Mouse (Mus musculus) spleen, adult 18-20 months (tissue): ENCODE measurements around the gene Il12rb1.

Source experiments
- DNase-seq, 2 experiments: peaks; one replicate each; pipeline ENCODE4 v3.0.0; 2022; ENCODE audit warnings: mixed read lengths in 2 of 2

Gene Il12rb1

DNA sequence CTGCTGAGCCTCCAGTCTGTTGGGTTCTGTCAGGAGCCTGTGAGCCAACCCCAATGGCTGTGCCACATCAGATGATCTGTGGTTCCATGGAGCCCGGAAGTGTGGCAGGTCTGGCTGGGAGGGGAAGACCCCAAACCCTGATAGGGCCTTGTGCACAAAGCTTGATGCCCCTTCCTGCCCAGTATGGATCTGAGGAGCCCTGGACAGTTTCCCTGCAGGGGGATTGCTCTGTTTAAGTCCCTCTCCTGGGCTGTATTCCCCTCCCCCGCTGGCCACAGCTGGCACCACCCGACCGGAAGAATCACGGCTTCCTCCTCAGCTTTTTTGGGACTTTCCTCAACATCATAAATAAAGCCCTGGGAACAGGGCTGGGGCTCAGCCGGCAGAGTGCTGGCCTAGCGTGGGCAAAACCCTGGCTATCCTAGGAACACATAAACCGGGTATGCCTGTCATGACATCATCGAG, 24.8 kb downstream of the Il12rb1 start:
- peak in 1 of 2 experiments; percentile 51 for DNase-seq

DNA sequence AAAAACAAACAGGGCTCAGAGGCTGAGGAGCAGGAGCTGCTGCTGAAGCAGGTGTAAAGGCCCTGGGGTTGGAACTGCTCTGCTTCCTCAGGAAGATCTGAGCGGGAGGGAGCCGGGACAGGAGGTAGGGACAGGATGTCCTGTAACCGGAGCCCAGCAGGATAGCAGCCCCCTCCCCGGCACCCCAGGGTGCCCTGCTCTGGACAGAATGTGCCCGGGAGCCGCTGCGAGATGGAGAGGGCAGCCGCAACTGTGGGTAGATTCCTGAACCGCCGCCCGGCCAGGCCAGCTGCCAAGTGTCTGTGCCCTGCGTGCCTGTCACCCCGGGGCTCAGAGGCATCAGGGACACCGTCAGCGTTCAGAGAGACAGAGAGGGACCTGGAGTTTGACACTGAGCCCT, 25.3 kb downstream of the Il12rb1 start:
- no peak for DNase-seq

DNA sequence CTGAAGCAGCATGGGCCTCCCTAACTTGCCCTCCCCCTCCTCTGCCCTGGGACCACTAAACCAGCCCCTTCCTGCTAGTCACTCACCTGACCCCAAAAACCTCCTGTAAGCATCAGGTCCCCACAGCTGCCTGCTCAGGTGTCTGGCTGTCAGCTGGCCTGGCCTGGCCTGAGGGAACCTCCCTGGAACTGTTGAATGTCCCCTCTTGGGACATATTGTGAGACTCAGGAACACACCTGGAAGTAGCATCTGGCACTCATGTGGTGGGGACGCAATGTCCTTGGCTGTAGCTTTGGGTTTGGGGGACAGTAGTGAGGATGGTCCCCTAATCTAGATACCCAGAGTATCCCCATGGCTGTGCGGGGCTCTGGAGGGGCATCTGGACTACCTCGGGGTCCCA, 25.8 kb downstream of the Il12rb1 start:
- DNase-seq = no peak

DNA sequence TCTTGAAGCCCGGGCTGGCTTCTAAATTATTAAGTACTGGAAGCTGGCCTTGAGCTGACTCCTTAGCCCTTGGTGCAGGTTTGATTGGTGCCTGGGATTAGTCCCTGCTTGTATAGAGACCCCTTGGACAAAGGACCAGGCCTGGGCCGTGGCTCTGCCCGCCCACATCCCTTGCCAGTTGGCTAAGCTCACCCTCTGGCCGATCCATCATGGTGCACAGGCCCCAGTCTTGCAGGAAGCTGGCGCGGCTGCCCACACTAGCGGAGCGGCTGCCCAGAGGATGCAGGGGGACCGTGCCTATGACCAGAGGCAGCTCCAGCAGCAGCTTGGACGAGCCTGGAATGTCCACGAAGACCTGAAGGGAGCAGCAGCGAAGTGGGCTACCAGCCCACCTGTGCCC, 28.4 kb downstream of the Il12rb1 start:
- DNase-seq = no peak

DNA sequence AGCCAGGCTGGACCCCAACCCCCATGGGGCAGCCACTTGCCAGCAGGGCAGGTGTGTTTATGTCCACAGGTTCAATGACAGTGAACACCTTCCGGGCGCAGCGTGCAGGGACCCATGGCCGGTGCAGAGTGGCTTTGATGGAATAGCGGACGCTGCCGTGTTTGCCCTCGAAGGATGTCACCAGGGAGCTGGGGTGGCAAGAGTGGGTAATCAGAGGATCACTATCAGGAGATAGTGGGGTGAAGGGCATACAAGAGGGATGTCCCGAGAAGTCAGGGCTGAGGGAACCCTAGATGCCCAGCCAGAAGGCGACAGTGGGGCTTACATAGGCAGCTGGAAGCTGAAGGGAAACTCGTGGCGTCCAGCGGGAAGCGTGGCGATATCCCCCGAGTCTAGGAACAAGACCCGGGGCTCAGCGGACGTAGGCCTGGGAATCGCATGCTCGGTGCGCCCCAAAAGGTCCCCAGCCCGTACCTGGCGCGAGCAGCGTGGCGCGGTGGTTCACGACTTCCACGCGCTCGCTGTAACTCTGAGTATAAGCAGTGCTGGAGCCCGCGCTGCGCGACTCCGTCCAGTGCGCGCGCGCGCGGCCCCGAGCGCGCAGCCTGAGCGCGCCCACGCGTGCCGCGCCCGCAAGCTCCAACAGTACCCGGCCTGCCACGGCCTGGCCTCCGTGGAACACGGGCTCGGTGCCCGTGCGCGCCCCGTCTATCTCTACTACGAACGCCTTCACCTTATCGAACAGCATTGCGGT, 30.6 kb downstream of the Il12rb1 start:
- DNase-seq = peak in 1 of 2 experiments; percentile 40

DNA sequence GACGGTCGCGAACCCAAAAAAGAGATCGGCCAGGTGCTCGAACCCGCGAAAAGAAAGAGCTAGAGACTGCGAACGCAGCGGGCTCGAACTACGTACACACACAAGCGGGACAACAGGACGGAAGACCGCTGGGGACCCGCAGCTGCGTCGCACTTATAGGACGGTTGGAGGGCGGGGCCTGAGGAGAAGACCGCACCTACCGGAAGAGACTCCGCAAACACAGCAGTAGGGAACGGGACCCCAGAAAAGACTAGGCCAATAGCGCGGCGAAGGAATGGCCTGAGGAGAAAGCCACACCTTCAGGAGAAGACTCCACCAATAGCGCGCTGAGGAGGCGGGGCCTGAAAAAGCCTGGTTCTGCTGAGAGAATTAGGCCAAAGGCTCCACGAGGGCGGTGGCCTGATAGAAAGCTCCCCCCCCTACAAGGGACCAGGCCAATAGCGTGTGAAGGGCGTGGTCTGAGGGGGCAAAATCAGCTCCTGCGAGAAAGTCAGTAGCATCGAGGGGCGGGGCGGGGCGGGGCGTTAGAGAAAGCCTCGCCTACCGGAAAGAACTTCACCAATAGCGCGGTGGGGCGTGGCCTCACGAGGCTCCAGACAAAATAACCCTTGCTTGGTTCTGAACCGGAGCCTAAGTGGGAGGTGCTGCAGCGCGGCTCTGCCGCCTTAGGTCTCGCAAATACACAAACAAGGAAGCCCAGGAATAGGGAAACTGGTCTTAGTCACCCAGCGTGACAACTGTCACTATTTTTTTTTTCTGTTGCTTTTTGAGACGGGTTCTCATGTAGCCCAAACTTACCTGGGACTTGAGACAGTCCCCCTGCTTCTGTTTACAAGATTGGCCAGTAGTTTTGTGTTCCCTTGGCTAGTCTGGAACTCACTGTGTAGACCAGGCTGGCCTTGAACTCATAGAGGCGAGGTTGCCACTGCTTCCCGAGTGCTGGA, 31.4 kb downstream of the Il12rb1 start, which contains the start of gene Arrdc2:
Gene Arrdc2, minus strand, starts transcription at position 313 of the 944 bp plus-strand sequence.
- DNase-seq = peak; percentile 89 to 97

DNA sequence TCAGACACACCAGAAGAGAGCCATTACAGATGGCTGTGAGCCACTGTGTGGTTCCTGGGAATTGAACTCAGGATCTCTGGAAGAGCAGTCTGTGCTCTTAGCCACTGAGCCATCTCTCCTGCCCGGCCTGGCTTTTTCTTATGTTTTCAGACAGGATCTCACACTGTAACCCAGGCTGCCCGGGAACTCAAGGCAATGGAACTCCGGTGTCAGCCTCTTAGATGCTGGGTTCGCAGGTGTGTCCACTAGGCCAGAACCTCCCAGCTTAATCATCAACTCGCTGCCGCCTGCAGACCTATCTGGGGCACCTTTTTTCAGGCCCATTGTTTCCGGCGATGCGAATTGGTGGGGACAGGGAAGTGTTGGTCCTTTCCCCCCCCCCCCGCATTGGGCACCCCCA, 32.3 kb downstream of the Il12rb1 start:
- DNase-seq = no peak

DNA sequence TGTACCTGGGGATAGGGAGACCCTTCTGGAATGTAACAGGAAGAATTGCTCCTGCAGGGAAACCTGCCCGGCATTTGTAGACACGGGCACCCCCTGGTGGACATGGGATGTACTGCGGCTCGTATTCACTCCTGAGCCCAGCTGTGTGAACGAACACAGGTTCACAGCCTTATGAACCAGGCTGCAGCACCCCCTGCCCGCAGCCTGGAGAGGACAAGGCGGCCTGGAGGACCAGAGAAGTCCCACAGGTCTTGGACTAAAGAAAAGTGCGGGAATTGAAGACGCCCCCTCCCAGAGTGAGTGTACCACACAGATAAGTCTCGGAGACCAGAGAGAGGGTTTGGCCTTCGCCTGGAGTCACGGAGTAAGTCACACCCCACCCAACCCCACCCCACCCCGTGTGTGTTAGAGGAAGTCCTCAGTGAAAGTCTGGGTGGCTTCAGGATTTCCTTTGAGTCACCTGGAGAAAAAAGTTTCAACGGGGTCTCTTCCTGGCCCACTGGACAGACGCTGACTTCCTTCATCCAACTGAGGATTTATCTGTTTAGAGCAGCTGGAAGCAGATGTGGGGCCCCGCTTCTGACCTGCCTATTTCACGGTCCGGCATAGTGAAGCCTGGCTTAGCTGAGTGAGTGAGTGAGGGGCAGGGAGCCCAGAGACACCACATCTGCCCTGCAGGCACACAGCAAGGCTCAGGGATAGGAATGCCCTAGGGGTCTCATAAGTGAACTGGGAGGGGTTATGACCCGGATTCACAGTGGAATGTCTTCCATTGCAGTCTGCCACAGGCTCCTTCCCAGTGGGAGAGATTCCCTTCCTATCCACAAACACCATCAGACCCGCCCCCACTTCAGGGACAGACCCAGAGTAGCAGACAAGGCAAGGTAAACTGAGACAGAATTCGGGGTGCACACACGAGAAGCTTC, 33.2 kb downstream of the Il12rb1 start:
- DNase-seq = peak; percentile 76 to 94

DNA sequence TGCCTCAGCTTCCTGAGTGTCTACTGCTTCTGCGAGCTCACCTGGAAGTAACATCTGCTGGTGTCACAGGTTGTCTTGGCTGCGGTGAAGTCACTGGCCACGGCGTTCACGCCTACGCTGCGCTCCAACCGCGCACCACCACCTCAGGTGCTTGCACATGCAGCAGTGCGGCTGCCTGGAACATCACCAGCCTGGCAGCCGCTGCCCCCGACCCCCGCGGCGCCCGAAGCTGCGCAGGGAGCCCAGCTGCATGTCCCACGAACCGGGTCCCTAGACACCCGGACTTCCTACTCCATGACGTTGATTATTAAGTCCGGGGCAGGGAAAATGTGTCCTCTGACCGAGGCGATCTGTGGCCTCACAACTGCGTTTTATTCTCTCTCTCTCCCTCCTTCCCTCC, 34.2 kb downstream of the Il12rb1 start:
- DNase-seq = no peak

DNA sequence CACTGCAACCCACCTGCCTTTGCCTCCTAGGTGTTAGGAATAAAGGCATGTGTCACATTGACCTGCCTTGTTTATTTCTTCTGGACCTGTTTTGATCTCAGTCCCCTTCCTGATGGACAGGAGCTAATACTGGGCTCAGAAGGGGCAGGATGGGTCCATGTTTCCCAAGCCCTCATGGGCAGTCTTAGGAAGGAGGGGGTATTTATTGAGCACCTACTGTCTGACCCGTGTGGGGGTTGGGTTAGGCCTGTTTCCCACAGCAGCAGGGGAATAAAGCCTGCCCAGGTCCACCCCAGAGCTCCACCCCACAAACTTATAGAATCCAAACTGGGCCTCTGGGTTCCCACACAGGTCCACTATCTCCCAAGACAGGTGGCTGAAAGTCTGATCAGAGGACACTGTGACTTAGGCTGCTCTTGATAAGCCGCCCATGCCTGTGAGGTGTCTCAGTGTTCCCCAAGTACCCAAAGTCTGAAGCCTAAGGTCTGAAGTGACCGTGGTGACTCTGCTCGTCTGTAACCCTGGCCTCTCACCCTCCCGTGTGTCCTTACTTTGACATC, 35.0 kb downstream of the Il12rb1 start:
- no peak for DNase-seq

DNA sequence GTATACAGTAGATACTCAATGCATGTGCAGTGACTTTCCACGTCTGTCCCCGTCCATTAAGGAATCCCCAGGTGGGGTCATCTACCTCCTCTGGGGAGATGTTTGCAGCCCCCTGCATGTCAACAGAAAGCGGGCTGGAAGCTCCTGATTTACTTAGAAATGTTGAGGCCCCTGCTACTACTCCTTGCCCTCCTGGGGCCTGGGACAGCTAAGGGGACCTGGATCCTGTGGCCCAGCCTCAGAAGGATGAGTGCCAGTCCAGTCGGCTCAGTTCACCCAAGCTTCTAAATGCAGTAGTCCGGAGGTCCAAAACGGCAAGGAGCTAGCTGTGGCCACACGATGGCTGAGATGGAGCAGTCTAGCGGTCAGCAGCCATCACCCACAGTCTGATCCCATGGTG, 35.7 kb downstream of the Il12rb1 start:
- no peak for DNase-seq

DNA sequence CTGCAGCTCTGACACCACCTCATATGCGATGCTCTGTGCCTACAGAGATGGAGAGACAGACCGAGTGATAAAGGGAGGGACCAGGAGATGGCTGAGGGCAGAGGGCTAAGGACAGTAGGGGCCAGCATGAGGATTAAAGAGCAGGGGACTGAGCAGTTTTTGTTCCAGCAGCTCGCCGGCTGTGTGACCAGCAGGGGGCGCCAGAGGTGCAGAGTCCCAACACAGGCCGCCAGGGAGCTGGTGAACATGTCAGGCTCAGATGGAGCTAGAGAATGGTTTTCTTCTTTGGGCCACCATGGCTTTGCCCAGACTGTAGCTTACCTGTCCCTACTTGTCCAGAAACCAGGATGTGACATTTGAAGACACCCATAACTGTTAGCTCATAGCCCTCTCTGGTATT, 36.3 kb downstream of the Il12rb1 start:
- DNase-seq = peak; percentile 80 to 95

DNA sequence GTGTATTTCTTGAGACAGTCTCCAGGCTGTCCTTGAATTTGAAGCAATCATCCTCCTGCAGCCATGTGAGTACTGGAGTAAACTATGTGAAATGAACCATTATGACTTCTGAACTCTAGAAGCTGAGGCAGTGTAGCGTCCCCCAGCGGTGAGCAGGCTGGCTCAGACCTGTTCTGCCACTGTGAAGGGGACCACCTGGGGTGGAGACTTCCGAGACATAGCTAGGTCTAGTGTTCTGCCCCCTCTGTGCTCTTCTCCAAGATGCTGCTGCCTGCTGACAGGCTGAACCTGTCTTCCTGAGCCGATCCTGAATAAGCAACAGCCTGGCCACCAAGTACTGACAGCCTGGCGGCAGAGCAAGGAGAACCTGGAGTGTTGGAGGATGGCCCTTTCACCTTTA, 36.9 kb downstream of the Il12rb1 start:
- no peak for DNase-seq

DNA sequence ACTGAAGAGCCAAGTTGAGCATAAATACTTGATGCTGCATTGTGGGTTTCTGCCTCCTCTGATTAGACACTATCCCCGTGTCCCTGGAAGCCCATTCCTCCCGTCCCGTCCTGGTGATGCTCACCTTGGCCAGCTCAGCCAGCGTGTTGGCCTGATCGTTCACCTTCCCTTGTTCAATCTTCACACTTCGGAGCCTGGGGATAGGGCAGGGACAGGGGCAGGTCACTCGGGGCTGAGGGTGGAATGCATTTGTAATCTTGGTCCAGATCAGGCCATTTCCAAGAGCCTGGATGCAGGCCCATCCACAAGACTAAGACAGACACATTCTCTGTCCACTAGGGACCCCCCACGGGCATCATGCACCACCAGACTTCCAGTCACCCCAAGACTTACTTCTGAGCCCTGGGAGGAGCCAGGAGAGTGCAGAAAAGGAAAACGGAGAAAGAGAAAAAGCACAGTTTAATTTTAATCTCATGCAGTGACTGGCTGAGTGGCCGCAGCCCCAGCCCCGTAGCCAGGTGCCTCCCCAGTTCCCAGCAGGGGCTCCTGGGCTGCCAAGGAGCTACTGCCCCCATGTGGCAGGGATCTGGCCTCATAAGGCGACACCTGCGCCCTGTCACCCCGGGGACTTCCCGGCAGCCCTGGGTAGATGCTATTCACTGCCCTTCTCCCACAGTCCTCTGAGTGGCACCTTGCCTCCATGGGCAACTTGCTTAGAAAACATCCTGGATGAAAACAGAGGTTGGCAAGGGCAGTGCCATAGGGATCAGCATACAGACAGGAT, 38.3 kb downstream of the Il12rb1 start:
- DNase-seq = peak in 1 of 2 experiments; percentile 39

DNA sequence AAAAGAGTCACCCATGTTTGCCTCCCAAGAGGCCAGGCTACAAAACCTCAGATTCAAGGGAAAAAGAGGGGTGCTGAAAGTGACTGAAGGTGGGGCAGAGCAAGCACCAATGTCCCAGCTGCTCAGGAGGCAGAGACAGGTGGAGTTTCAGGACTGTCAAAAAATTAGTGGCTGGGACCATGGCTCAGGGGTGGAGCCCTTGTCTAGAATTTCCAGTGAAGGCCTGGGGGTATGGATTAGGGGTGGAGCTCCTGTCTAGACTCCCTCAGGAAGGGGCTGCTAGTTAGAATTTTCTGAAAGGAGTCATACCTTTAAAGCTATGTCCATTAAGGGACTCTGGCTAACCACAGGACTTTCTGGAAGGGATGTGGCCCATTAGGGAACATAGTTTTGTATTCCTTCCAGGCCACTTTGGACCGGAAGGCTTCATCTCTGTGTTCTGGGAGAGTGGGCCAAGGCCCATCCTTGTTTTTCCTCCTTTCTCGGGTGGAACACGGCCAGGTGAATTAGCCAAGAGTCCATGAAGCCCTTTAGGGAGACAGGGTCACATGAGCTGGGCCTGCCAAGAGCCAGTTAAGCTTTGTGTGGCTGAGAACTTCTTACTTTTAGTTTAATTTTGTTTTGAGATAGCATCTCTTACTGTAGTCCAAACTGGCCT, 41.2 kb downstream of the Il12rb1 start:
- no peak for DNase-seq

DNA sequence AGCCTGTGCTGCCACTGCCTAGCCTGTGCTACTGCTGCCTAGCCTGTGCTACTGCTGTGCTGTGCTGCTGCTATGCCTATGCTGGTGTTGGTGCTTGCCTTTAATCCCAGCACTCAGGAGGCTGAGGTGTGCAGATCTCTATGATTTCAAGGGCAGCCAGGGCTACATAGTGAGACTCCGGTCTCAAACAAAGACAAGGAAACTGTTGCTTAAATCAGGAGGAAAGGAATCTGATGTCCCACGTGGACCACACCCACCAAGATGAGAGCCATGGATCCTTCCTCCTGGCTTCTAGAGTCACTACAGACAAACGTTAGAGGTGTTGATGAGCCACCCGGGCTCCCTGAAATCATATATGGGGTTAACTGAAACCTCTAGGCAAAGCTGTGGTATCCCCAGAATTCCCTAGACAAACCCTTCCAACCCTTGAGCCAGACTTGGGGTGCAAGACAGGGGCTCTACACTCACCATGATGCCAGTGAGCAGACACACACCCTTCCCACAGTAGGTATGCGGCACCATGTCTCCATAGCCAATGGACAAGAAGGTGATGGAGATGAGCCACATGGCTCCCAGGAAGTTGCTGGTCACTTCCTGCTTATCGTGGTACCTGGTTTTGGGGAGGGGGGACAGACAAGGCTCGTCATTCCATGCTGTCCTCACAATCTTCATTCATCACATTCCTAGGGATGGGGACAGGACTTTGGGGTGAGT, 42.0 kb downstream of the Il12rb1 start:
- no peak for DNase-seq

DNA sequence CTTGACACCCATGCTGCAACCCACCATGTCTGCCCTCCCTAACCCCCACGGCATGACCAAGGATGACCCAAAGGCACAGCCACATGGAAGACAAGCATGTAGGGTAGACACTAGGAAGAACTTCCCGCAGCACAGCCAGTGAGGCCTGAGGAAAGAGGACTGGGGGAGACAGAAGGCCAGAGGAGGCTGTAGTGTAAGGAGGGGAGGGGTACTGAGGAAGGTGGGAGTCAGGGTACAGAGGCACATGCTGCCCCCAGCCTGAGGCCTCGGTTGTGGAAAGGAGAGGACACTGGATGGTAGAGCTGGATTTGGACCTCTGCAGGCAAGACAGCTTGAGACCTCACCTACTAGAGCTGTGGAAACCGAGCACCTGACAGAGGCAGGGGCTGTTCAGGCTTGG, 42.7 kb downstream of the Il12rb1 start:
- no peak for DNase-seq

DNA sequence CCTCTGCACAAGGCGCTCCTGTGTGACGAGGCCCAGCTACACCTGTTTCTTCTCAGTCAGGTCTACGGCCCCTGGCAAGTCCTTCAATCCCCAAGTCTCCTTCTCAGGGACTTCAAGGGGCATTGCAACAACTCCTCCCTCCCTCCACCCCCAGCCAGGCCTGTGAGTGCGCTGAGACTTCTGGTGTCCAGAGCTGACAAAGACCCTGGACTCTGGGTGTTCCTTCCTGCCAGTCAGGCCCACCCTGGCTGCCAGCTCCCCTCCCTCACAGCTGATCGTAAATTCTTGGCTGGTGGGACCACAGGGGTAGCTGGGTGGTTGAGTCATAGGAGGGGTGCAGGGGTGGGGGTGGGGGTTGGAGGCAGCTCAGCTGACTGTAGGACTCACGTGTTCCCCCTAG, 43.6 kb downstream of the Il12rb1 start:
- DNase-seq = no peak

DNA sequence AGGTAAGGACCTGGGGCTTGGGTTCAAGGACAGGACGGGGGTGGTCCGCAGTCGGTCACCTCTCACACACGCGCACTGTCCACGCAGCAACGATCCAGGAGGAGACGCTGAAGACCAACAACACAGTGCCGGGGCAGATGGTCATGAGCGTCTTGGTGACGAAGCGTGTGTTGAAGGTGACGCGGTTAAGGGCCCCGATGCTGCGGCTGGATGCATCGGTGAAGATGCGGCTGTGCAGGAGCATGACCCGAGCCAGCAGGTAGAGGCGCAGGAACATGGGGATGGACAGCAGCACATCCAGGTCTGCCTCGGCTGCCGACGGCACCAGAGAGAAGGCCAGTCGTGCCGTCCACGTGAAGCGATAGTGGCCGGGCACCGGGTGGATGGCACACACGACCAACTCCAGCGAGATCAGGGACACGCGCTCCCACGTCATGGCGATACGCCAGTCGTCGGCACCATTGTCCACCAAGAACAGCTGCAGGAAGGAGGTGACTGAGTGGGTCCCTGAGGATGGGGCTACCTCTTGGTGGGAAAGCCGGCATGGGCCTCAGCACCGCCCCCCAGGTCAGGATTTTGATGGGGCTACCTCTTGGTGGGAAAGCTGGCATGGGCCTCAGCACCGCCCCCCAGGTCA, 44.5 kb downstream of the Il12rb1 start:
- no peak for DNase-seq

DNA sequence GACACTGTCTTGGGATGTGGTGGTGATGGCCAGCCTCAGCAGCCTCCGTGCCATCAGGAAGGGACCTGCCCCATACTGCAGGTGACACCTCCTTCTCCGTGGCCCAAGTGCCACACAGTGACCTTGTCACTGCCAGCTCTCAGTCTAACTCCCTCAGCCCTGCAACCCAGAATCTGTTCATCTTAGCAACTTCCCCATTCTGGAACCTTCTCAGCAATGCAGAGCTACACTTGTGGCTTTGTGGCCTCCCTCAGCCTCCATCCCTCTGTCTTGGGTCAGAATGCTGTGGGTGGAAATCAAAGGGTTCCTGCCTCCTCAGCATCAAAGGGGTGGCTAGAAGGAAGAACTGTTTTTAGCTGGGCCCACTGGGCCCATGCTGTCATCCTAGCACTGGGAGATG, 45.6 kb downstream of the Il12rb1 start:
- DNase-seq = peak in 1 of 2 experiments; percentile 23
